Mouse (Mus musculus) heart, embryonic 10.5 days (tissue): Measurements from ENCODE around the gene Galnt4. TPM values are rescaled to one million over a fixed set of nuclear protein-coding genes. Genes with fewer than 3 reads are reported as not detected.

Experiments used
- DNase-seq: peaks from one replicate; pipeline ENCODE4 v3.0.0-alpha.2; 2017; ENCODE audit warnings: low spot score
- H3K27ac ChIP-seq: fragments of 300-500 bp; sonication (generic); 2 replicates; pipeline ENCODE4 v1.5.1; 2016; ENCODE audit warnings: mild to moderate bottlenecking
- H3K27me3 ChIP-seq: fragments of 300-500 bp; sonication (generic); 2 replicates; pipeline ENCODE4 v1.6.1; 2016; ENCODE audit warnings: mild to moderate bottlenecking; ENCODE audit not compliant: poor library complexity, insufficient read depth, severe bottlenecking
- H3K36me3 ChIP-seq: fragments of 300-500 bp; sonication (generic); 2 replicates; pipeline ENCODE4 v1.6.1; 2016; ENCODE audit warnings: mild to moderate bottlenecking, moderate library complexity
- H3K4me1 ChIP-seq: fragments of 300-500 bp; sonication (generic); 2 replicates; pipeline ENCODE4 v1.6.1; 2016; ENCODE audit warnings: mild to moderate bottlenecking
- H3K4me3 ChIP-seq: fragments of 300-500 bp; sonication (generic); 2 replicates; pipeline ENCODE4 v1.5.1; 2016; ENCODE audit warnings: mild to moderate bottlenecking, moderate library complexity
- H3K9me3 ChIP-seq: fragments of 300-500 bp; sonication (generic); 2 replicates; pipeline ENCODE4 v1.6.1; 2016; ENCODE audit warnings: mild to moderate bottlenecking, moderate library complexity
- WGBS: fragments of 180-500 bp; shearing (Covaris S2); methylation state at CpG from one replicate; pipeline ENCODE4 v1.1.7; 2016; 5-methylcytosine and 5-hydroxymethylcytosine counted together
- polyA plus RNA-seq: library from polyadenylated mRNA; unstranded; fragments of >200 nt; fragmentation: Nextera tagmentation; extraction: Ambion mirVana; gene quantifications from 2 replicates; pipeline ENCODE4 v1.2.1, GENCODE M21; 2016

Galnt4 gene
- polyA plus RNA-seq, 1 experiment from 2014 or later, result 6.6 TPM

DNA sequence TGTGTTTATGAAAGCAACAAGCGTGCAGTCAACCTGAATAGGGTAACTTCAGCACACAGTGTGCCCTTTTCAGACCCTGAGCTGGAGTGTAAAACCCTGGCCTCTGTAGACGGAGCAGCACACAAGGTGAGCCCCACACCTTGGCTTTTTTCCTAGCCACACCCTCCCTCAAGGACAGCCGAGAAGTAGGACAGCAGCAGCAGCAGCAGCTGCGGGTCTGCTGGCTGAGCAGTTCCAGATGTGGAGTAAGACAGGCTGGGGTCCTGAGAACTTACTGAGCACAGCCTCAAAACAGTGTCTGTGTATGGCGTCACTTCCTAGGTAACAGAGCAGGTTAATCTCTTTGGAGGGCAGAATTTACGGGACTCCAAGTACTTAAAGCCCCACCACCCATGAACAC, 10.7 kb downstream of the Galnt4 start:
- Histone ChIP-seq H3K27me3 (no peaks in the 10 kb centered on the region), H3K4me3 (no peak overlapping the region), H3K36me3 (no peaks in the 10 kb centered on the region), H3K27ac (no peak overlapping the region), H3K4me1 (peaks cover 34% of the 10 kb centered on the region), H3K9me3 (no peaks in the 10 kb centered on the region)
- DNase-seq, result peak; percentile 58
- WGBS, result 48% methylated on average over 6 of the region's 6 CpGs

DNA sequence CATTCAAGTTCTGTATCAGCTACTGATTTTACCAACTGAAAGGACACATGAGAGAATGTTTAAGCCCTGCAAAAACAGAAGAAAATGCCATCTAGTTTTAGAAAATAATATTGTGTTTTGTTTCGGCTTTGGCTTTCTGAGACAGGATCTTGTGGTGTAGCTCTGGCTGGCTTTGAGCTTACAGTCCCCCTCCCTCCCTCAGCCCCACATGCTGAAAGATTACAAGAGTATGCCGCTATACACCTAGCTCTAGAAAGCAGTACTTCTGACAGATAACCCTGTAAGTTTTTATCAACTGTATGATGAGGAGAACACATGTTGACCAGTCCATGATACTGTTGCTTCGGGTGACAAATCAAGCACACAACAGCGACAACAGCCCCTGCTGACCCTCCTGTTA, 11.5 kb downstream of the Galnt4 start:
- Histone ChIP-seq H3K4me1 (peaks cover 31% of the 10 kb centered on the region), H3K9me3 (no peaks in the 10 kb centered on the region), H3K27ac (no peak overlapping the region), H3K4me3 (no peak overlapping the region), H3K27me3 (no peaks in the 10 kb centered on the region), H3K36me3 (no peaks in the 10 kb centered on the region)
- WGBS, result 72% methylated on average over 4 of the region's 4 CpGs
- DNase-seq, result peak; percentile 33

DNA sequence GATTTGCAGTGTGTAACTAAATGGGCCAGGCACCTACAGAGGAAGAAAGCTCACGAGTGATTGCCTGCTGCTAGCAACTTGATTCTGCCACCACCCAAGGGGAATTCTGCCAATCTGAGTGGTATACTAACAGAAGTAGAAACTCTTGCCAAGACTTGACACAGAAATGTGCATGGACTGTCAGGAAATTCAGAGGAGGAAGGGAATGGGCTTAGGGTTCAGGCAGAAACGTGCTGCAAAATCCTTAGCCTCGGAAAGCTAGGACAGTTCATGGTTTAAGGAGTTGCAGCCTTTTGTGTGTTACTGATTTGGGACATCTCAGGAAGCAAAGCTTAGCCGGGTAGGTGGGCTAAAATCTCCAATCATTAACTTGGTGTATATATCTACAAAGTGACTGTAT, 18.3 kb downstream of the Galnt4 start, which contains the start of gene Phxr2:
Gene Phxr2 (minus strand): TSS at position 101 of the 400 bp plus-strand sequence.
- H3K36me3 ChIP-seq, result peaks cover 8% of the 10 kb centered on the region; the same call in 1 of the 2 replicates
- no peak within 1 kb of the TSS for H3K27ac ChIP-seq
- 80% methylated on average over 4 of the region's 4 CpGs for WGBS

DNA sequence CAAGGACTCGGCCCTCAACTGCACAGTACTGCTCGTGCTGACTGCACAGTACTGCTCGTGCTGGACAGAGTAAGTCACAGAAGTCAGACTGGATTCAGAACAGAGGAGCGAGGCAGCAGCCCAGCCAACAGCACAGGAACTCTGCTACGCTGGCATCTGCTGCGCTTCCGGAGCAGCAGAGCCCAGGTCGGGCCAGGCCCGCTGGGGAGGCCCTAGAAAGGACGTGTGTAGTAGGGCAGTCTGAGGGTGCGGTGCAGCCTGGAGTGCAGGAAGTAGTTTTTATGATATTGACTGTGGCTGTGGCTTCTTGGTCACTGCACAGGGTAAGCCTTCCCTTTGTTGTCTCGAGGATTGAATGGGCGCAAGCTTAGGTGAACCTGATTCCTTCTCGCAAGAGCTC, 19.0 kb downstream of the Galnt4 start:
- Histone ChIP-seq H3K27me3 (no peaks in the 10 kb centered on the region), H3K36me3 (peaks cover 11% of the 10 kb centered on the region; the same call in 1 of the 2 replicates), H3K4me1 (peaks cover 13% of the 10 kb centered on the region), H3K9me3 (no peaks in the 10 kb centered on the region), H3K27ac (no peak overlapping the region), H3K4me3 (no peak overlapping the region)
- peak; percentile 71 for DNase-seq
- 90% methylated on average over 14 of the region's 14 CpGs for WGBS

More for the DNA sequence above, 18.3 kb downstream of the Galnt4 start, which contains the start of gene Phxr2:
- no peaks in the 10 kb centered on the region for H3K9me3 ChIP-seq
- H3K4me1 ChIP-seq, result peaks cover 10% of the 10 kb centered on the region
- DNase-seq, result peak; percentile 31
- no peak within 1 kb of the TSS for H3K4me3 ChIP-seq
- H3K27me3 ChIP-seq, result no peaks in the 10 kb centered on the region

DNA sequence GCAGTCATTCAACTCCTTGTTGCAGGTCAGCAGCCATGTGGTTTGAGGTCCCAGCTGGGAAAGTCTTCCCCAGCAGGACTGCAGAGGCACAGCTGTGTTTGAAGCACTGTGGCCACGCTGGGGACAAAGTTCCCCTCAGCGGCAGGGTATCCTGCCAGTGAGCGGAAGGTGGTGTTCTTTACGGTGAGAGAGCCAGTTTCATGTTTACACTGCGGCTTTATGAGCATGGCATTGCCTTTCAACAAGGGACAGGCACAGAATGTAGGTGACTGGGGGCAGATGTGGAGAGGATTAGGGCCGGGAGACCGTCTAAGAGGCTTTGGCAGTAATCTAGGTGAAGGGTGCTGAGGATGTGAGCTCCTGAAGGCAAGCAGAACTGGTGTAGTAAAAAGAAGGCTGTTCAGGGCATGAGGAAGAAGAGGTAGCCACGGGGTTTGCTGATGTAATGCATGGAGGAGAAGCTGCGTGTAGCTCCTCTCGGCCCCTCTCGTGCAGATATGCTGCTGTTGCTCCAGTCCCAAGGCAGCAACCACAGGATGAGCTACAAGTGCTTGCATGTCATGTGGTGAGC, 19.8 kb downstream of the Galnt4 start:
- Histone ChIP-seq H3K36me3 (peaks cover 11% of the 10 kb centered on the region; the same call in 1 of the 2 replicates), H3K27me3 (no peaks in the 10 kb centered on the region), H3K4me1 (peaks cover 13% of the 10 kb centered on the region), H3K4me3 (no peak overlapping the region), H3K27ac (no peak overlapping the region), H3K9me3 (no peaks in the 10 kb centered on the region)
- 80% methylated on average over 11 of the region's 11 CpGs for WGBS
- DNase-seq, result peak; percentile 64

DNA sequence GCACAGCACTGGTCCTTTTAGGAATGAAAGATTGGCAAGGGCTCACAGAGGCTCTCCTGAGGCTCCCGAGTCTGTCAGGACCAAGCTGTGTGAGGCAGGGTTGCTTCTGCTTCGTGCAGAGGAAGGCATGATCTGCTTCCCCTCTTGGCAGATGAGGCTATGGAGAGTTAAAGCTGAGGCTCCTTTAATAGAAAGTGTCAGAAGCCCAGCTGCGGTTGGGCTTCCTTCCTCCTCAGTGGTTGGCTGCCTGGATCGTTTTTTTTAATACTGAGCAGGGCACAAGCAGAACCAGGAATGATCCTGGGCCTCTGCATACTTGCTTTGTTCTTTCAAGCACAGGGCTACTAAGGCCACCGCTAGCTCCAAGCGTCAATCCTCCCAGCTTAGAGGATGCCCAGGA, 22.7 kb downstream of the Galnt4 start:
- no peak for DNase-seq
- Histone ChIP-seq H3K27ac (peak overlapping the region; percentile 32; the same call in 1 of the 2 replicates), H3K4me3 (no peak overlapping the region), H3K4me1 (peaks cover 13% of the 10 kb centered on the region), H3K9me3 (no peaks in the 10 kb centered on the region), H3K27me3 (no peaks in the 10 kb centered on the region), H3K36me3 (peaks cover 13% of the 10 kb centered on the region; the same call in 1 of the 2 replicates)
- WGBS, result 41% methylated on average over 6 of the region's 6 CpGs

DNA sequence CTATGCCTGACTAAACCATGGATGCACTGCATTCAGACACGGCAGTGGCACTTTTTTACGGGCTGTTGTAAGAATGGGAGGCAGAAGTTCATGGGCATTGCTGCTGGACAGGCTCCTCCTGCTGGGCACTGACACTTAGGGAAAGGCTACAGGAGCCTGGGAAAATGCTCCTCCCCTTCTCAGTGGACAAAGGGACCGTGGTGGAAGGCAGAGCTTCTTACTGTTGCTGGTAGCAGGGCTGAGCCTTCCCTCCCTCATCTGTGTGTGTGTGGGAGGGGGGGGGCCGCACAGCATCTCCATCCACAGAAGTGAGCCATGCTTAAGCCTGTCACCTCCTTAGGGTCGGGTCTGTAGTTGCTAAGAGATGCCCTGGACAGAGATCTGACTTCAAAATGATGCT, 23.3 kb downstream of the Galnt4 start:
- no peak overlapping the region for H3K4me3 ChIP-seq
- 60% methylated on average over 5 of the region's 5 CpGs for WGBS
- DNase-seq, result no peak
- peaks cover 13% of the 10 kb centered on the region for H3K4me1 ChIP-seq
- peaks cover 13% of the 10 kb centered on the region; the same call in 1 of the 2 replicates for H3K36me3 ChIP-seq
- 0 out of 2 replicates have a peak overlapping the region, but pooled peaks have one; percentile 16 for H3K27ac ChIP-seq
- H3K9me3 ChIP-seq, result no peaks in the 10 kb centered on the region
- no peaks in the 10 kb centered on the region for H3K27me3 ChIP-seq

DNA sequence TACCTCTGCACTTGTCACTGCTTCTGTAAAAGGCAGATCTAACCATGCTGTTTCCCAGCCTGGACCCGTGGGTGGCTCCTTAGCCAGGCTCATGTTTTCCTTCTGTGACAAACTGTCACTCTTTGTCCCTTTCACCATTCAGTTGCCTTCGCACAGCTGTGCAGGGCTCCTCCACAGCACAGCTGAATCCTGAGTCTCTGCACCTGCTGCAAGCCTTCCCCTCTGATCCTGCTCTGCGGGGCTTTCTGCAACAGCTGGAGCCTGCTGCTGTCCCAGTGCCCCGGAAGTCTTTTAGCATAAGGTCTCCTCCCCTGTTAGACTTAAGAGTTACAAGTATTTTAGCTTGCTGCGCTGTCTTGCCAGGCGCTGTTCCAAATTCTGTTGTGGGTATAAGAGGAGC, 24.2 kb downstream of the Galnt4 start:
- Histone ChIP-seq H3K4me1 (peaks cover 13% of the 10 kb centered on the region), H3K27ac (0 out of 2 replicates have a peak overlapping the region, but pooled peaks have one; percentile 6), H3K9me3 (no peaks in the 10 kb centered on the region), H3K4me3 (no peak overlapping the region), H3K36me3 (0 out of 2 replicates have a peak, but pooled peaks cover 10% of the 10 kb centered on the region), H3K27me3 (no peaks in the 10 kb centered on the region)
- no peak for DNase-seq
- 80% methylated on average over 6 of the region's 6 CpGs for WGBS

DNA sequence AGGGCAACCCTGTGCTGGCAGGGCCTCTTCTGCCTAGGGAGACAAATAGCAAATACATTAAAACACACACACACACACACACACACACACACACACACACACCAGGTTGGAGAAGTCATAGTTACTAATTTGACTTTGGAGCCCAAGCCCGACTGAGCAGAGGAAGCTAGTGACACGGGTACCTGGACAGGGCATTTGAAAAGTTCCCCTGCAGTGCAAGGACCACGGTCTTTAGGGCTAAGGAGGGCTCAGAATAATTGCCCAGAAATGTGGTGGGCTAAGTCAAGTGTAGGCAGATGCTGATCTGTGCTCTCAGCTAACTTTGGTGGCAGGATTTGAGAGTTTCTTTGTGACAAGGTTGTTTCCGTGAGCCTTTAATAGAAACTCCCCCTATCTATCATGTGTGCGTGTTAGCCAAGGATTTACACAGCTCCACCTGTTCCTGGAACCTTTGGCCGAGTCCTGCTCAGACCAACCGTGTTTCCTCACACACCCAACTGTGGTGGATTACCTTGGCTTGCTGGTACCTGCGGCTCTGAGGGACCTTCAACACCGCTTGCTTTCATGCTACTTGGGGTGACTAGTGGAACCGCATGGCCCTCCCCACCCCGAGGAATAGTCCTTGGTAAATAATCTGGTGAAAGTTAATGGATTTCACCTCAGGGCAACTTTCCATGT, 24.8 kb downstream of the Galnt4 start:
- no peaks in the 10 kb centered on the region for H3K27me3 ChIP-seq
- H3K9me3 ChIP-seq, result no peaks in the 10 kb centered on the region
- 90% methylated on average over 11 of the region's 11 CpGs for WGBS
- no peak overlapping the region for H3K4me3 ChIP-seq
- no peak for DNase-seq
- 0 out of 2 replicates have a peak, but pooled peaks cover 10% of the 10 kb centered on the region for H3K36me3 ChIP-seq
- peaks cover 13% of the 10 kb centered on the region for H3K4me1 ChIP-seq
- 0 out of 2 replicates have a peak overlapping the region, but pooled peaks have one; percentile 6 for H3K27ac ChIP-seq

DNA sequence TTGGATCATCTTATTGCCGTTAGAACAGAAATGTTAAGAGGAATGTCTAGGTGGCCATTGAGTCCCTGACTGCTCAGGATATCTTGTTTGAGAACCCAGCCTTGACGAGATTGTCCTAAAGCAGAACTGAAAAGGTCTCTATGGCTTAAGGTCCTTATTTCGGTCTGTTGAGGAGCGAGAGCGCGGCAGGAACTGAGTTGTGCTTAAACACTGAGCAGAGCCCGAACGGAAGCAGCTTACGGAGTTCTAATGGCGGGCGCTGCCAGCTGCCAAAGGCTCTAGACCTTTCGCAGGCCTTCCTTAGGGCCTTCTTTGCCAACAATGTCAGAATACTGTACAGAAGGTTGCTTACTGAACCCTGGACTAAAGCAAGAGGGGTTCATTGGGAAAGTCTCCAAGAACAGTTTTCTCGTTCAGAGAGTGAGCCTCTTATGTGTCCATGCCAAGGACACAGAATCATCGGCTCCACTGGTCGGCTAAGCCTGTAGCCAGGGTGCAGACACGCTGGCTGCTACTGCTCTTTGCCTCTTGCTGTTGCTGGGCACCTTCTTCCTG, 25.4 kb downstream of the Galnt4 start:
- no peak for DNase-seq
- 92% methylated on average over 16 of the region's 16 CpGs for WGBS

DNA sequence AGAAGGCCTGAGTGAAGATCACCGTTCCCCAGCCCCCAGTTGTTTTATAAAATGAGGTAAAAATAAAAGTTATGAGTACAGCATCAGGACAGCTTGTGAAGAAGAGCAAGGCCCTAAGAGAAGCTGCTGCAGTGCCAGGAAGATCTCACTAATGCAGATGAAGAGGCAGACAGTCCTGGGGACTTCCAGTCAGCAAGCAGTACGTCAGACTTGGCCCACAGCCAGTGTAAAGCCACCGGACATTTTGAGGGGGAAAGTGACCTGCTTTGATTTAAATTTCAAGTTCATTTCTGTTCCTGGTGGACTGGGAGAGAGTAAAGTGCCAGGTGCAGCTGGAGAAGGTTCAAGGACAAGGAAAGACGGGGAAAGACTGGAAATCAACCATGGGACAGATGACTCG, 28.4 kb downstream of the Galnt4 start:
- Histone ChIP-seq H3K36me3 (peaks cover 12% of the 10 kb centered on the region), H3K27me3 (no peaks in the 10 kb centered on the region), H3K27ac (no peak overlapping the region), H3K4me1 (peaks cover 2% of the 10 kb centered on the region; the same call in 1 of the 2 replicates), H3K4me3 (no peak overlapping the region), H3K9me3 (no peaks in the 10 kb centered on the region)
- 75% methylated on average over 5 of the region's 5 CpGs for WGBS
- no peak for DNase-seq

More for the DNA sequence above, 25.4 kb downstream of the Galnt4 start:
- no peaks in the 10 kb centered on the region for H3K9me3 ChIP-seq
- H3K27ac ChIP-seq, result no peak overlapping the region
- H3K4me1 ChIP-seq, result peaks cover 13% of the 10 kb centered on the region
- H3K27me3 ChIP-seq, result no peaks in the 10 kb centered on the region
- peaks cover 11% of the 10 kb centered on the region for H3K36me3 ChIP-seq
- H3K4me3 ChIP-seq, result no peak overlapping the region

DNA sequence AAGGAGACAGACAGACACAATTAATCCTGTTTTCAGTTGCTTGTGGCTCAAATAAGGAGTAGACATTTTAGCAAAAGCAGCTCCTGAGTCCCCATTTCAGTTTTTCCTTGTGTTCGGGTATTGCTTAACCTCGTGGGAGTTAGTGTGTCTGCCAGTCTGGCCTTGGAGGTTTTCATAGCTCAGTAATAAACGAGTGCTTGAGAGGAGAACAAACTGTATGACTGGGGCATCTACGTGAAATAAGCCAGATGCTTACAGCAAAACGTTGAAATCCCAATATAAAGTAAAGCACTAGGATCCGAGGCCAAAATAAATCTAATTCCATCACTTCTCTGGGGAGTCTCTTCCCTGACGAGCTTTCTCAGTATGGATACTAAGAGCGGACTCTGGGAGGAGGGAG, 37.7 kb downstream of the Galnt4 start:
- H3K27ac ChIP-seq, result no peak overlapping the region
- no peak for DNase-seq
- no peaks in the 10 kb centered on the region for H3K27me3 ChIP-seq
- 85% methylated on average over 8 of the region's 8 CpGs for WGBS
- H3K4me1 ChIP-seq, result no peaks in the 10 kb centered on the region
- H3K9me3 ChIP-seq, result no peaks in the 10 kb centered on the region
- H3K4me3 ChIP-seq, result no peak overlapping the region
- no peaks in the 10 kb centered on the region for H3K36me3 ChIP-seq

DNA sequence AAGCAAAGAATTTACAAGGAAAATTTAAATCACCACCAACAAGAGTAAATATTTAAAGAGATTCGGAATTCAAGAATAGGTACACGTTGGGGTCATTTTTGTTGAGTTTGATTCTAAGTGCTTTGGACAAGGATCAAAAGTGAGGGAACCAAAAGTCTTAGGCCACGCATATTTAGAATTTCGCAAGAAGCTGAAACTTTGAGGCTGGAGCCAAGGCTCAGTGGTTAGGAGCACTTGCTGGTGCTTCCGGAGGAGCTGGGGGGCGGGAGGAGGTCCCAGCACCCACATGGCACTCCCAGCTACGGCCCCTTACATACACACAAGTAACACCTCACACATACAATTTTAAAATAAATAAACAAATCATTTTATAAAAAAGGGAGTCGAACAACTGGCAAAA, 38.6 kb downstream of the Galnt4 start:
- H3K27me3 ChIP-seq, result no peaks in the 10 kb centered on the region
- DNase-seq, result no peak

More for the DNA sequence above, 38.6 kb downstream of the Galnt4 start:
- no peaks in the 10 kb centered on the region for H3K9me3 ChIP-seq
- H3K4me1 ChIP-seq, result 0 out of 2 replicates have a peak, but pooled peaks cover 4% of the 10 kb centered on the region
- 93% methylated on average over 8 of the region's 8 CpGs for WGBS
- no peaks in the 10 kb centered on the region for H3K36me3 ChIP-seq
- no peak overlapping the region for H3K27ac ChIP-seq
- no peak overlapping the region for H3K4me3 ChIP-seq
